Mouse (Mus musculus): Measurements from ENCODE around the gene Ocln. TPM values are rescaled to one million over a fixed set of nuclear protein-coding genes. Genes with fewer than 3 reads are reported as not detected.

Ocln gene
- total RNA-seq, 1 experiment, result 6.2 TPM

- no peaks in the 10 kb centered on the region for H3K36me3 ChIP-seq (ENCODE audit: control insufficient read depth, insufficient read depth, low read length, poor library complexity, severe bottlenecking)
- no peak for DNase-seq (ENCODE audit: low read depth, low spot score)
- in situ Hi-C loops (cut with MboI; ENCODE audit: low sequenced_read_pairs in 2 of 2, unreplicated experiment in 2 of 2), result no loop called here
- H3K9me3 ChIP-seq (ENCODE audit: control insufficient read depth, insufficient read depth, low read depth, low read length), result no peaks in the 10 kb centered on the region
- TF ChIP-seq MAFK (IDR thresholded peaks at IDR 0.05; ENCODE audit: insufficient read depth, low read depth, low read length) (no peak), HCFC1 (IDR thresholded peaks at IDR 0.05; ENCODE audit: borderline replicate concordance, insufficient read depth, low read length) (no peak), ZNF384 (IDR thresholded peaks at IDR 0.05; ENCODE audit: low read depth, low read length) (no peak), CHD2 (IDR thresholded peaks at IDR 0.05; ENCODE audit: low read depth, low read length) (no peak), ZC3H11A (IDR thresholded peaks at IDR 0.05; ENCODE audit: borderline replicate concordance, low read depth, low read length) (no peak)
- H3K27ac ChIP-seq (ENCODE audit: insufficient read depth, low read depth, low read length, poor library complexity, severe bottlenecking), result no peak overlapping the region
- H3K4me3 ChIP-seq (ENCODE audit: insufficient read depth in 1 of 2, low read depth in 1 of 2, low read length in 2 of 2, poor library complexity in 1 of 2, severe bottlenecking in 1 of 2), result no peak overlapping the region
- no peak overlapping the region for H3K9ac ChIP-seq (ENCODE audit: insufficient read depth, low read depth, low read length, poor library complexity, severe bottlenecking)
- 0 out of 4 replicates have a peak, but pooled peaks cover 0 to 2% of the 10 kb centered on the region in 2 experiments for H3K4me1 ChIP-seq (ENCODE audit: control insufficient read depth in 2 of 2, insufficient read depth in 2 of 2, low read length in 2 of 2, poor library complexity in 1 of 2)
Observed at GRCm38 (mm10) chr13:100568359-100568758, 15.8 kb upstream of the Ocln start.

GRCm38 (mm10) chr13:100559449-100559848, 6.9 kb upstream of the Ocln start:
- TF ChIP-seq CHD2 (IDR thresholded peaks at IDR 0.05; ENCODE audit: low read depth, low read length) (no peak), ZC3H11A (IDR thresholded peaks at IDR 0.05; ENCODE audit: borderline replicate concordance, low read depth, low read length) (no peak), ZNF384 (IDR thresholded peaks at IDR 0.05; ENCODE audit: low read depth, low read length) (no peak), HCFC1 (IDR thresholded peaks at IDR 0.05; ENCODE audit: borderline replicate concordance, insufficient read depth, low read length) (no peak), MAFK (IDR thresholded peaks at IDR 0.05; ENCODE audit: insufficient read depth, low read depth, low read length) (no peak)
- H3K36me3 ChIP-seq (ENCODE audit: control insufficient read depth, insufficient read depth, low read length, poor library complexity, severe bottlenecking), result no peaks in the 10 kb centered on the region
- no peak overlapping the region for H3K27ac ChIP-seq (ENCODE audit: insufficient read depth, low read depth, low read length, poor library complexity, severe bottlenecking)
- H3K9me3 ChIP-seq (ENCODE audit: control insufficient read depth, insufficient read depth, low read depth, low read length), result no peaks in the 10 kb centered on the region
- peaks cover 2% of the 10 kb centered on the region in 2 experiments; a peak in 2 of 4 replicates for H3K4me1 ChIP-seq (ENCODE audit: control insufficient read depth in 2 of 2, insufficient read depth in 2 of 2, low read length in 2 of 2, poor library complexity in 1 of 2)
- in situ Hi-C loops (cut with MboI; ENCODE audit: low sequenced_read_pairs in 2 of 2, unreplicated experiment in 2 of 2), result no loop called here
- H3K9ac ChIP-seq (ENCODE audit: insufficient read depth, low read depth, low read length, poor library complexity, severe bottlenecking), result no peak overlapping the region
- DNase-seq (ENCODE audit: low read depth, low spot score), result no peak
- peak overlapping the region in 1 of 2 experiments; percentile 44; a peak in 1 of 4 replicates for H3K4me3 ChIP-seq (ENCODE audit: insufficient read depth in 1 of 2, low read depth in 1 of 2, low read length in 2 of 2, poor library complexity in 1 of 2, severe bottlenecking in 1 of 2)

GRCm38 (mm10) chr13:100557011-100557410, 4.5 kb upstream of the Ocln start:
- no peak for DNase-seq (ENCODE audit: low read depth, low spot score)
- Histone ChIP-seq H3K36me3 (ENCODE audit: control insufficient read depth, insufficient read depth, low read length, poor library complexity, severe bottlenecking) (no peaks in the 10 kb centered on the region), H3K9ac (ENCODE audit: insufficient read depth, low read depth, low read length, poor library complexity, severe bottlenecking) (no peak overlapping the region), H3K4me3 (ENCODE audit: insufficient read depth in 1 of 2, low read depth in 1 of 2, low read length in 2 of 2, poor library complexity in 1 of 2, severe bottlenecking in 1 of 2) (no peak overlapping the region), H3K9me3 (ENCODE audit: control insufficient read depth, insufficient read depth, low read depth, low read length) (no peaks in the 10 kb centered on the region), H3K27ac (ENCODE audit: insufficient read depth, low read depth, low read length, poor library complexity, severe bottlenecking) (no peak overlapping the region), H3K4me1 (ENCODE audit: control insufficient read depth in 2 of 2, insufficient read depth in 2 of 2, low read length in 2 of 2, poor library complexity in 1 of 2) (peaks cover 2 to 4% of the 10 kb centered on the region in 2 experiments; a peak in 3 of 4 replicates)
- no peak for TF ChIP-seq ZC3H11A (IDR thresholded peaks at IDR 0.05; ENCODE audit: borderline replicate concordance, low read depth, low read length)
- TF ChIP-seq HCFC1 (IDR thresholded peaks at IDR 0.05; ENCODE audit: borderline replicate concordance, insufficient read depth, low read length), result no peak
- TF ChIP-seq ZNF384 (IDR thresholded peaks at IDR 0.05; ENCODE audit: low read depth, low read length), result no peak
- TF ChIP-seq CHD2 (IDR thresholded peaks at IDR 0.05; ENCODE audit: low read depth, low read length), result no peak
- no peak for TF ChIP-seq MAFK (IDR thresholded peaks at IDR 0.05; ENCODE audit: insufficient read depth, low read depth, low read length)
- in situ Hi-C loops (cut with MboI; ENCODE audit: low sequenced_read_pairs in 2 of 2, unreplicated experiment in 2 of 2), result no loop called here

- H3K4me3 ChIP-seq (ENCODE audit: insufficient read depth in 1 of 2, low read depth in 1 of 2, low read length in 2 of 2, poor library complexity in 1 of 2, severe bottlenecking in 1 of 2), result peak overlapping the region; percentile 86 to 95
- H3K9ac ChIP-seq (ENCODE audit: insufficient read depth, low read depth, low read length, poor library complexity, severe bottlenecking), result peak overlapping the region; percentile 83; the same call in 1 of the 2 replicates
- no peaks in the 10 kb centered on the region for H3K36me3 ChIP-seq (ENCODE audit: control insufficient read depth, insufficient read depth, low read length, poor library complexity, severe bottlenecking)
- in situ Hi-C loops (cut with MboI; ENCODE audit: low sequenced_read_pairs in 2 of 2, unreplicated experiment in 2 of 2), result no loop called here
- no peak for DNase-seq (ENCODE audit: low read depth, low spot score)
- TF ChIP-seq CHD2 (IDR thresholded peaks at IDR 0.05; ENCODE audit: low read depth, low read length), result no peak
- TF ChIP-seq ZNF384 (IDR thresholded peaks at IDR 0.05; ENCODE audit: low read depth, low read length), result no peak
- TF ChIP-seq ZC3H11A (IDR thresholded peaks at IDR 0.05; ENCODE audit: borderline replicate concordance, low read depth, low read length), result no peak
- TF ChIP-seq HCFC1 (IDR thresholded peaks at IDR 0.05; ENCODE audit: borderline replicate concordance, insufficient read depth, low read length), result no peak
- no peak for TF ChIP-seq MAFK (IDR thresholded peaks at IDR 0.05; ENCODE audit: insufficient read depth, low read depth, low read length)
- H3K4me1 ChIP-seq (ENCODE audit: control insufficient read depth in 2 of 2, insufficient read depth in 2 of 2, low read length in 2 of 2, poor library complexity in 1 of 2), result peaks cover 2 to 3% of the 10 kb centered on the region in 2 experiments; a peak in 2 of 4 replicates
- no peaks in the 10 kb centered on the region for H3K9me3 ChIP-seq (ENCODE audit: control insufficient read depth, insufficient read depth, low read depth, low read length)
- H3K27ac ChIP-seq (ENCODE audit: insufficient read depth, low read depth, low read length, poor library complexity, severe bottlenecking), result no peak overlapping the region
Observed at GRCm38 (mm10) chr13:100553042-100553437, 522 bp upstream of the Ocln start.

All from ES-E14 (cell line).